Mouse (Mus musculus) retina, postnatal 7 days (tissue): ENCODE results near the gene Clcnka.
A peak's percentile ranks its signal among the peaks of the same experiment; 100 is the strongest.

Source experiments
- DNase-seq: peaks from one replicate; pipeline ENCODE4 v3.0.0-alpha.2; 2012; ENCODE audit warnings: low read depth, low spot score

The Clcnka gene

GRCm38 (mm10) chr4:141421423-141421822 lies 22.9 kb upstream of the Clcnka start:
- no peak for DNase-seq

- no peak for DNase-seq
Observed at GRCm38 (mm10) chr4:141420886-141421285, 22.4 kb upstream of the Clcnka start.

DNA sequence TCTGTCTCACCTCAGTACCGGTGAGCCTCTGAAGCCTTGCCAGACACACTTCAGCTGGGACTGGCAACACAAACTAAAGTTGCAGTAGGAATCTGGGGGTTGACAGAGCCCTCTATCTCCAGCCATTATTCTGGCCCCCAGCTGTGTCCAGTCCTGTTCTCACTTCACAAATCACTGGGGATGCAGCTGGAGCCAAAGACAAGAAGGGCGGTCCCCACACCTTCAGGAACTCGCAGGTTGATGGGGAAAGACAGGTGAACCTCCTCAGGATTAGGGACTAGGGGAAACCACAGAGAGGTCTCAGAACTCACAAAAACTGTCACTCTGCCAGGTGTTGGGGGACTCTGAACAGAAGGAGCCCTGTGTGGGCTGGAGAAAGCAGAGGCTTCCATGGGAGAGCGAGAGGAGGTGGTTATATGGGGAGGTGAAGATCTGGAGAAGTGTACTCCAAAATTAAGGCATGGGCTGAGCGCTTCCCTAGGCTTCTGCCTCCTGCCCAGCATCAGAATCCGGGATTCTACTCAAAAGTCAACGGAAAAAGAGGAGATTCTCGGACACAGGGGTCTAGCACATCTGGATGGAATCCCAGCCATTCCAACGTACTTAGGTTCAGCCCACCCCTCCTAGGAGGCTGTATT lies 21.8 kb upstream of the Clcnka start, which contains the start of gene Hspb7:
Hspb7 (plus strand) TSS at position 588 of the 638 bp plus-strand sequence.
- DNase-seq, result no peak

- DNase-seq, result no peak
Observed at GRCm38 (mm10) chr4:141419398-141420191, 21.1 kb upstream of the Clcnka start.

DNA sequence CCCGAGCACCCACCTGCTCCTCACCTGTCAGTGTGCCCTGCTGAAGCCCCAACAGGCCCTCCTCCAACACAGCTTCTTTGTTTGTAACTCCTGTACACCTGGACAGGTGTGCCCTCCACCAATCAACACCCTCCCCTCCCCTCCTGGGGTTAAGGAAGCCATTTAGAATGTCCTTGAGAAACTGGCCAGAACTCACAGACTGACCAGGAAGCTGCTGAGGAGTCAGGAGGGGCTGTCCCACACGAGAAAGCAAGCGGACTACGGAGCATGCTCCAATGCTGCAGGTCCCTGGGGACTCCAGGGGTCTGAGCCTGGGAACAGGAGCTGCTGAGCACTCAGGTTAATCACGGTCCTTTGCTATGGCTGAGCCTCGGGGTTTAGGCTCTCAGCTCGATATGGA lies 17.4 kb upstream of the Clcnka start, which contains the start of gene Clcnkb:
Clcnkb (minus strand) TSS at position 91 of the 400 bp plus-strand sequence.
- DNase-seq, result no peak

DNA sequence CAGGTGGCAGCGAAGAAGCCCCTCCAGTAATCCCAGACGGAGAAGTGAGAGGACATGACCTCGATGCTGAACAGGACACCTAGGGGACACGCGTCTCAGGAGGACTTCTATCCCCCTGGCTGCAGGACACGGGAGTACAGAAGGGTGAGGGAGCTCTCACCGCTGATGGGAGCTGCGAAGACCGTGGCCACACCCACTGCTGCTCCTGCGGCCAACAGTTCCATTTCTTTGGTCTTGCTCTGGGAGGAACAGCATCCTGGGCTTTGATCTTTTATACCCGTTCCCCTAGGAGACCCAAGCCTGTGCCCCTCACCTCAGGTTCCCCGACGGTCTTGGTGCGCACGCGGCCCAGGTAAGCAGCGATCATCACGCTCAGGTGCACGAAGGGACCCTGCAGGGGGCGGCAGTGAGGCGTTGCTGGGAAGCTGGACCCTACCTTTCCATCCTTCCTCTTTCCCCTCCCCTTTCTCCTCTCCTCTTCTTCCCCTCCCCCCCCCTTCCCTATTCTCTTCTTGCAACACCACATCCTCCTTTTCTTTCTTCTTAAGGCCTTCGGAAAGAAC lies 13.0 kb upstream of the Clcnka start:
- no peak for DNase-seq

- DNase-seq, result no peak
Observed at GRCm38 (mm10) chr4:141408577-141408976, 10.1 kb upstream of the Clcnka start.

- DNase-seq, result peak; percentile 36
Observed at GRCm38 (mm10) chr4:141406516-141407299, 8.2 kb upstream of the Clcnka start.

GRCm38 (mm10) chr4:141405314-141405622 lies 6.7 kb upstream of the Clcnka start:
- DNase-seq, result no peak

GRCm38 (mm10) chr4:141404518-141405313 lies 6.2 kb upstream of the Clcnka start:
- peak; percentile 75 for DNase-seq

GRCm38 (mm10) chr4:141400171-141400570 lies 1.6 kb upstream of the Clcnka start:
- no peak for DNase-seq

- no peak for DNase-seq
Observed at GRCm38 (mm10) chr4:141397861-141398260, 663 bp downstream of the Clcnka start.

DNA sequence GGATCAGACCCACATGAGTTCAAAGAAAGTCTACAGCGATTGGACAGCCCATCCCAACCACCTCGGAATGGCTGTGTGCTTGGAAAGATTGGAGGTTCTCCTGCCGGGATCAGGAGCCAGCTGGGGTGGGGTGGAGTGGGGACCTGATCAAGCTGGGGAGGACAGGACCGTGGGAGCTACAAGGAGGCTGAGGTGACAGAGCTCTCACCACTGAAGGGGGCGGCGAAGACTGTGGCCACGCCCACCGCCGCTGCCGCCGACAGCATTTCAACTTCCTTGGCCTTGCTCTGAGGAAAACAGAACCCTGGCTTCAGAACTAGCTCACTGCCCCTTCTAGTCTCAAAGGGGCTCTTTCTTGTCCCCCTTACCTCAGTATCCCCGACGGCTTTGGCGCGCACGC lies 3.8 kb downstream of the Clcnka start:
- no peak for DNase-seq

- no peak for DNase-seq
Observed at GRCm38 (mm10) chr4:141391293-141391692, 7.2 kb downstream of the Clcnka start.

- DNase-seq, result no peak
Observed at GRCm38 (mm10) chr4:141389366-141390150, 9.0 kb downstream of the Clcnka start.

DNA sequence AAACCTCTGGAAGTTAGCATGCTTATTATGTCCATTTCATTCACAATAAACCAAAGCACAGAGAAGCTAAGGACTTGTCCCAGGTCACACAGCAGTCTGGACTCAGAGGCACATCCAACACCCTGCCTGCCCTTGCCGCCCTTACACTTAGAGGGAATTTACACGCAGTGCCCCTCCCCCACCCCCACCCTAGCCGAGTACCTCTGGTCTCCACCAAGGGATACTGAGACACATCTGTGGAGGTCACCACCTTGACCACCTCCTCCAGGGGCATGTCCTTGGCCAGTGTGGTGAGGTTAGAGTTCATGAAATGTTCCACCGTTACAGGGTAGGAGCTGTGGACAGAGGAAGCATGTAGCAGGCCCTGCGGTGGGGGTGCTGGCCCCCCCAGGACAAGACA lies 10.6 kb downstream of the Clcnka start:
- no peak for DNase-seq

DNA sequence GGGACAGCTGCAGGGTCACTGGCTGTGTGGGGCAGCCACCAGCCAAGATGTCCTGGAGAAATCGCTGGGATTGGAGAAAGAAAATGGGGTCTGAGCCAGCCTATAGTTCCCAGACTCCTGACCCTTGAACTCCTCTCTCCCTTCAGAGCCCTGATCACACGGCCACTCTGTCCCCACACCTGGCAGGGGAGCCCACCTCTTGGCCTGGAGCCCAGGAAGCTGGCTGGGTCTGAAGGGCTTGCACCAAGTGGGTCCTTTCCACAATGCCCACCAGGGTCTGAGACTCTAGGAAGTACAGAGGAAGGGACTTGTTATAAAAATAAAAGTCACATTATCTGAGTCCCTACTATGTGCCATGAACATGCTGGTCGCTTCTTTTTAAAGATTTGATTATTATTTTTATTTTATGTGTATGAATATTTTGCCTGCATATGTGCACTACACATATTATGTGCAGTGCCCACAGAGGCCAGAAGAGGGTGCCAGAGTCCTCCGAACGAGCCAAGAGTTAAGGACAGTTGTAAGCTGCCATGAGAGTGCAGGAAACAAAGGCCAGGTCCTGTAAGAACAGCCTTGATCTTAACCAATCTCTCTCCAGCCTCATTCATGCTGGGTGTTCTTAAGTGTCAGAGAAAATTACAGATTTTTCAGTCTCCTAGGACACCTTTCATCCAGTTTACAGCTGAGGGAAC lies 11.3 kb downstream of the Clcnka start:
- DNase-seq, result peak; percentile 58

GRCm38 (mm10) chr4:141386150-141386549 lies 12.4 kb downstream of the Clcnka start:
- no peak for DNase-seq

- DNase-seq, result peak; percentile 50
Observed at GRCm38 (mm10) chr4:141385275-141385674, 13.2 kb downstream of the Clcnka start.

DNA sequence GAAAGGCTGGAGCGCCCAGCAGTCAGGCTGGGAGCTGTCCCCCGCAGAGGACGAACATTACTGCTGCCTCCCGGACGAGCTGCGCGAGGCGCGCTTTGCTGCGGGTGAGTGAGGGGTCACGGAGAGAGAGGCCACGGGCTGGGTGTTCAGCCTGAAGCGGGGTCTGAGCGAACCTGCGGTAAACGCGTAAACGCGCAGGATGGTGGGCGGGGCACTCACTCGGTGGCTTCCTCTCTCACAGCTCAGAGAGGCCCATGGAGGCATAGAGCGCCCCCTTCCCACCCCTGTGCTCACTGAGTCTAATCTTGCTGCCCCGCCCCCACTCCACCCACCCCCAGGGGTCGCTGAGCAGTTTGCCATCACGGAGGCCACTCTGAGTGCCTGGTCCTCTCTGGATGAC lies 16.1 kb downstream of the Clcnka start:
- DNase-seq, result no peak
